In genomic region chrX:160584148-160584838, GRCm38 (mm10) we compare ENCODE assay signal across 11 mouse cellular contexts.
"Had no signal": no experiment of that assay in that cellular context is flagged by ENCODE, and none has a peak within 500 bp of the region (broad histone marks: within the 10 kb centered on the region; RNA-seq: fewer than 3 reads in every experiment).

No protein-coding gene starts in this region.

- H3K36me3 ChIP-seq: intestine, embryonic 15.5 days; midbrain, embryonic 13.5 days; neural tube, embryonic 12.5 days had no signal

- H3K4me3 ChIP-seq: intestine, embryonic 15.5 days; left cerebral cortex, adult 2 months; limb, embryonic 10.5 days; liver, embryonic 12.5 days; midbrain, embryonic 13.5 days; neural tube, embryonic 12.5 days had no signal

- H3K9me3 ChIP-seq: intestine, embryonic 15.5 days; limb, embryonic 10.5 days; liver, embryonic 12.5 days; midbrain, embryonic 13.5 days; neural tube, embryonic 12.5 days had no signal

- H3K27me3 ChIP-seq: intestine, embryonic 15.5 days; neural tube, embryonic 12.5 days had no signal

- H3K4me2 ChIP-seq: intestine, embryonic 15.5 days; liver, embryonic 12.5 days; midbrain, embryonic 13.5 days; neural tube, embryonic 12.5 days had no signal

- ATAC-seq: intestine, embryonic 15.5 days; liver, embryonic 12.5 days had no signal

- H3K27ac ChIP-seq: intestine, embryonic 15.5 days; left cerebral cortex, adult 2 months; limb, embryonic 10.5 days; liver, embryonic 12.5 days; midbrain, embryonic 13.5 days; neural tube, embryonic 12.5 days had no signal

- DNase-seq: kidney, adult 18-20 months; right cerebral cortex, postnatal 4 days; spleen, adult 18-20 months; thymus, adult 18-20 months; thymus, postnatal 14 days had no signal

- H3K4me1 ChIP-seq: intestine, embryonic 15.5 days; limb, embryonic 10.5 days; liver, embryonic 12.5 days; midbrain, embryonic 13.5 days; neural tube, embryonic 12.5 days had no signal

- H3K9ac ChIP-seq: intestine, embryonic 15.5 days; liver, embryonic 12.5 days; midbrain, embryonic 13.5 days; neural tube, embryonic 12.5 days had no signal
